Mouse (Mus musculus): ENCODE measurements around the gene Mapk8. TPM values are rescaled to one million over a fixed set of nuclear protein-coding genes. Genes with fewer than 3 reads are reported as not detected.

The Mapk8 gene
- total RNA-seq, 2 experiments from 2014 or later: 17.3 to 21.8 TPM

- no peak for DNase-seq (ENCODE audit: low spot score in 2 of 2)
Measured at GRCm38 (mm10) chr14:33351984-33352722, 94.8 kb downstream of the Mapk8 start.

GRCm38 (mm10) chr14:33351019-33351418, 95.9 kb downstream of the Mapk8 start:
- no peak for DNase-seq (ENCODE audit: low spot score in 2 of 2)

GRCm38 (mm10) chr14:33348146-33348545, 98.8 kb downstream of the Mapk8 start:
- DNase-seq (ENCODE audit: low spot score in 2 of 2): no peak

- no peak for DNase-seq (ENCODE audit: low spot score in 2 of 2)
Measured at GRCm38 (mm10) chr14:33347738-33348137, 99.2 kb downstream of the Mapk8 start.

- DNase-seq (ENCODE audit: low spot score in 2 of 2): no peak
Measured at GRCm38 (mm10) chr14:33346546-33346945, 100.4 kb downstream of the Mapk8 start.

GRCm38 (mm10) chr14:33343131-33343725, 103.7 kb downstream of the Mapk8 start:
- no peak for DNase-seq (ENCODE audit: low spot score in 2 of 2)

GRCm38 (mm10) chr14:33338684-33339083, 108.3 kb downstream of the Mapk8 start:
- DNase-seq (ENCODE audit: low spot score in 2 of 2): no peak

- no peak for DNase-seq (ENCODE audit: low spot score in 2 of 2)
Measured at GRCm38 (mm10) chr14:33335733-33336132, 111.2 kb downstream of the Mapk8 start.

- no peak for DNase-seq (ENCODE audit: low spot score in 2 of 2)
Measured at GRCm38 (mm10) chr14:33334402-33334801, 112.6 kb downstream of the Mapk8 start.

- no peak for DNase-seq (ENCODE audit: low spot score in 2 of 2)
Measured at GRCm38 (mm10) chr14:33333833-33334232, 113.1 kb downstream of the Mapk8 start.

- DNase-seq (ENCODE audit: low spot score in 2 of 2): no peak
Measured at GRCm38 (mm10) chr14:33331627-33332026, 115.3 kb downstream of the Mapk8 start.

GRCm38 (mm10) chr14:33330986-33331385, 116.0 kb downstream of the Mapk8 start:
- no peak for DNase-seq (ENCODE audit: low spot score in 2 of 2)

- no peak for DNase-seq (ENCODE audit: low spot score in 2 of 2)
Measured at GRCm38 (mm10) chr14:33329297-33329805, 117.6 kb downstream of the Mapk8 start.

- no peak for DNase-seq (ENCODE audit: low spot score in 2 of 2)
Measured at GRCm38 (mm10) chr14:33328369-33328768, 118.6 kb downstream of the Mapk8 start.

Other genes starting within 250 kb of the Mapk8 start
- gene Arhgap22, start 233.1 kb downstream of the Mapk8 start, total RNA-seq (2021): 1 to 10 TPM; 5.6 to 6.3 TPM
- not detected for gene Frmpd2, start 24.5 kb upstream of the Mapk8 start, total RNA-seq (2021)
- gene Ptpn20, start 142.0 kb upstream of the Mapk8 start, total RNA-seq (2021): under 1 TPM in 1 of 2 experiments, not detected in 1; 0.10 TPM